Mouse (Mus musculus) layer of hippocampus, postnatal 25 days (tissue): Measurements from ENCODE around the gene Gdf3. TPM values are rescaled to one million over a fixed set of nuclear protein-coding genes. Genes with fewer than 3 reads are reported as not detected.
A peak's percentile ranks its signal among the peaks of the same experiment; 100 is the strongest.
"Not testable (repeated sequence)": the region's sequence is repeated elsewhere in the genome, so short reads cannot be mapped to it uniquely, and the experiment has no call there.

ENCODE experiments used
- DNase-seq, 2 experiments: peaks; one replicate each; pipeline ENCODE4 v3.0.0; 2022; ENCODE audit warnings: mixed read lengths in 2 of 2, low spot score in 1 of 2; ENCODE audit errors: extremely low spot score in 1 of 2
- total RNA-seq, 2 experiments: library from RNA; stranded (reverse); gene quantifications; 2 replicates each; pipeline ENCODE4 v1.2.3; 2021

Gdf3 gene
- total RNA-seq = not detected

- DNase-seq = no peak
Measured at GRCm38 (mm10) chr6:122609771-122610170, at the start of gene Gdf3. Gene Gdf3 (minus strand): TSS chr6:122610087.

- no peak for DNase-seq
Measured at GRCm38 (mm10) chr6:122659567-122659966, 49.7 kb upstream of the Gdf3 start.

DNA sequence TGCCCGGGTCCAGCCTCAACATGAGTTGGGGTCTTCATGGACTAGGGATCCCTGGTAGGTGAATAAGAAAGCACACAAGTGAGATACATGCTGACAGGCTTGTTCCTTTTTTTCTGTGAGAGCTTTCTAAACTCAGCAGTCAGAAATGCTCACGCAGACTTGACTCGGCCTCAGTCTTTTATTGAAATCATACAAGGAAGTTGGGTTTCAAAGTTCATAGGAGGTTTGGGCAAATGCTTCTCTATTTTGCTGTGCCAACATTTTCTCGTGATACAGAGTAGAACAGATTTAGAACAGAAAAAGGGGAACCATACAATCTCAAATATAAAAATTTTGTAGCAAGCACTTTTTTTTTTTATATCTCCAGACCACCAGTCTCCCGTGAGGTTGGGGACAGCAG, 47.7 kb upstream of the Gdf3 start:
- DNase-seq = no peak

DNA sequence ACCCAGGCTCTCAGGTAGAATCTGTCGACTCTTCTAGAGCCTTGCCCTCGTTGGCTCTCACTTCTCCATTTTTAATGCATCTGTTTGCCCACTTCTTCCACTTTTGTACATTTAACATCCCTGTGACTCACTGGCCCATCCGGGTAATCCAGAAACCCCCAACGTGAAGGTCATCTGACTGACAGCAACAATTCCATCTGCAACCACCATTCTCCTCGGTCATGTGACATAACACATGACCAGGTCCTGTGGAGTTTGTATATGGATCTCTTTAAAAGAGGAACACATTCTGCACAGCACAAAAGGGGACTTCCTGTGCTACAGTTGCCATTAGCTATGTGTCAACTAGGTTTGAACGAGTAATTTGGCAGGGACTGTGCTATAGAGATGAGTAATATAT, 44.4 kb upstream of the Gdf3 start:
- no peak for DNase-seq

DNA sequence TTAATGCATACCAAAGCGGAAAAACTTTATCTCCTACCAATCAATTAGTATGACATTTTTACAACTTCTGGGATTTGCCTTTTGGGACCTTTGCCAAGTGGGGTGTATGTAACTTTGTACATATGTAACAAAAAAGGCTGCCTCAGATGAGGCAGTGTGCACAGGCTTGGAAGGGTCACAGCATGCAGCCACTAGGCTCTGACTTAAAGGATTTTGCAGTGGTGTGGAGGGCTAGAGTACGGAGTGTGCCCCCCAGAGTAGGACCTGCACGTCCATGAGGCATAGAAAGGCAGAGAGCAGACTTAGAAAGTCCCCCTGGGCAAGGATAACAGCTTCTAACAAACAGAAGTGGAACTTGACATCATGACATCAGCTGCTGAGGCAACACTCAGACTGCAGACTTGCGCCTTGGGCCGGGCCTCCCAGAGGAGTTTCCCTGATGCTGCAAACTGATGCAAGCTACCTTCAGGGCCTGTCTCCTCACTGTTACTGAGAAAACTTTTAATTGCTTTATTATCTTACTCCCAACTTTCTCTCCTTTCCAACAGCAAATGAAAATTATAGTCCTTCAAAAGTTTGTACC, 40.6 kb upstream of the Gdf3 start:
- no peak for DNase-seq

GRCm38 (mm10) chr6:122649903-122650302, 40.0 kb upstream of the Gdf3 start:
- DNase-seq = no peak

DNA sequence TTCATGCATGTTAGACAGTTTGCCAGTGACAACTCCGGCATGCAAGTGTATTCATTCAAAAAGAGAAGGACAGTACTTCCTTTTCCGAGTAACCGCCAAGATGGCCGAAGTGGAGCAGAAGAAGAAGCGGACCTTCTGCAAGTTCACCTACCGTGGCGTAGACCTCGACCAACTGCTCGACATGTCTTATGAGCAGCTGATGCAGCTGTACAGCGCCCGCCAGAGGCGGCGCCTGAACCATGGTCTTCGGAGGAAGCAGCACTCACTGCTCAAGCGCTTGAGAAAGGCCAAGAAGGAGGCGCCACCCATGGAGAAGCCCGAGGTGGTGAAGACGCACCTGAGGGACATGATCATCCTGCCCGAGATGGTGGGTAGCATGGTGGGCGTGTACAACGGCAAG, 34.3 kb upstream of the Gdf3 start:
- DNase-seq = not testable (repeated sequence)

DNA sequence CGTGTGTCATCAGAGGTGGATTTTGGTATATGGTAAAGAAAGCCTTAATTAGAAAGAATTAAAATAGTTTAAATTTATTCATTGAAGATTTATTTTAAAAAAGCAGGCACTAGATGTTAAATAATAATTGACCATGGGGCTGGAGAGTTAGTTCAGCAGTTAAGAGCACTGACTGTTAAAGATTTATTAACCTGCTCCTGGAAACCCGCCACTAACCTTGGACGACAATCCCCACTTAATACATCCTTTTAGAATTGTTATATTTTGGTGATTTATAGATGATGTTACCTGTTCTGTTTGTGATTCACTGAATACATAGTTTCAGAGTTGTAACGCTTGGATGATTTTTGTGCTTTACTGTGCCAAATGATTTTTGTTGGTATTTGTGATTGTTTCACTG, 27.7 kb upstream of the Gdf3 start:
- DNase-seq = not testable (repeated sequence)

DNA sequence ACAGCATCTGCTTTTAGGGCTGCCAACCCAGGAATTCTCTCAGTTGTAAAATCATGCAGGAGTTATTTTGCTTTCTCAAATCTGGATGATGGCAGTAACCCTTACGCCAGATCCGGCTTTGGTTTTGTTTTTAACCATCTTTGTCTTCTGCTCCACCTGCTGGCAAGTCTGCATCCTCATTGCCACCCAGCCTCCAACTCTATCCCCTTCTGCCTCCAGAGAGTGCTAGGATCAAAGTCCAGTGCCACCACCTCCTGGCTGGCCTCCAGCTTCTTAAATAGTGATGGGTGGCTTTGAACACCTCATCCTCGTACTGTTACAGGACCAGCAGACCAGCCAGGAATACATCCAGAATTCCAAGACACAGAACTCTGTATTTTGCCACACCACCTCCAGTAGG, 26.8 kb upstream of the Gdf3 start:
- no peak for DNase-seq

DNA sequence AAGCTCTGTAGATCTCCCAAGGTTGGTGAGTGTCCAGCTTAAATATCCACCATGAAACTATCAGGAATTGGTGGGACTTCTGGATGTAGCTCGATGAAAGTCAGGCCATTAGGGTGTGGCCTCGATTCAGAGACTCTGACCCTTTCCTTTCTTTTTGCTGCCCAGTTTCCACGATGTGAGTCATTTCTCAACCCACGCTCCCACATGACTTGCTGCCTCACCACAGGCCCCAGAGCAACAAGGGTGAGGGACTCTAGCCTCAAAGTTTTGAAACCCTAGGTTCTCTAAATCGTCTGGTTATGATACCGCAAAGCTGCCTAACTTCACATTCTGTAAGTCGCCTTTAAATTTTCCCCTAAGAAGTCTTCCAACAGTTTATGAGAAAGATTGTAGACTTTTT, 25.4 kb upstream of the Gdf3 start:
- no peak for DNase-seq

DNA sequence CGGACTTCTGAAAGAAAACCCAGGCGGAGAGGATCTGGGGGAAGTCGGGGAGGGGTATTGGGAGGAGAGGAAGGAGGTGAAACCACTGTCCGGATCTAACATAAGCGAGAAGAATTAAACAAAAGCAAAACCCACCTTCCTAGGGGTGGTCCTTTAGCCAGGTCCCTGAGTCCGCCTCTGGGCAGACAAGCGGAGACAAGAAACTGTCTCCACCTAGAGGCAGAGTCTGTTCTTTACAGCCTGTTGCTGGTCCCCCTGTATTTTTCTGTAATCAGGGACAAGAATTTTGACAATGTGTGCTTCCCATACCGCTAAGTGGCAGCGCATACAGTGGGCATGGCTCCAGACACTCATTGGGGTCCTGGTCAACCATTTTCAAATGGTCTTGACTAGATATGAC, 23.5 kb upstream of the Gdf3 start:
- no peak for DNase-seq

- DNase-seq = no peak
Measured at GRCm38 (mm10) chr6:122627469-122628108, 17.7 kb upstream of the Gdf3 start.

GRCm38 (mm10) chr6:122626110-122626509, 16.2 kb upstream of the Gdf3 start, which contains the start of gene Dppa3:
Gene Dppa3 (plus strand): TSS chr6:122626410.
- no peak for DNase-seq

DNA sequence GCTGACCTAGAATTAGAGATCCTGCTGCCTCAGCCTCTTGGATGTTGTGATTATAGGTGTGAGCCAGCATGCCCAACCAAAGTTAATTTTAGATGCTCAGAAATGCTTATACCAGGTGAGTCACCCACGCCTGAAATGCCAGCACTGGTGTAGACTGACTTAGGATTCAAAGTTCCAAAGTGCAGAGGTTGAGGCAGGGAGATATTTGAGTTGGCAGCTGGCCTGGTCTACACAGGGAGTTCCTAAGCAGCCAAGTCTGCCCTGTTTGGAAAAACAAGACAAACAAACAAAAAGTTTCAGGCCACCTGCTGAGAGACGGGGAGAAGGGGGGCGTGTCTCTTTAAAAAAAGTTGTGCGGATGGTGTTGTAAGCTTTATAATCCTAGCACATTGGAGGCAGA, 15.3 kb upstream of the Gdf3 start:
- no peak for DNase-seq

DNA sequence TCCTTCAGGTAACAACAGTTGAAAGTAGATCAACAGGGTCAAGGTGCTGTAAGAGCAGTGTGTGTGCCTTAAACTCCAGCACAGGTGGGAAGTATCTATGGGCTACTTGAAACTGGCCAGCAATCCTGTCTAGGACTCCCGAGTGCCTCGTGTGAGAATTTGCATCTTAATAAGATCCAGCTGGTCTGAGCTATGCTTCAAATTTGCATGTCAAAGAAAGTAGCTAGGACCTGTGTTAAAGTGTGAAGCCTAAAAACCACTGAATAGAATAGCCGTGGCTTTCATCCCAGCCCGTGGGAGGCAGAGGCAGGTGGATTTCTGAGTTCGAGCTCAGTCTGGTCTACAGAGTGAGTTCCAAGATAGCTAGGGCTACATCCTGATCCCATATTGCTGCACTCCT, 14.6 kb upstream of the Gdf3 start:
- DNase-seq = no peak

DNA sequence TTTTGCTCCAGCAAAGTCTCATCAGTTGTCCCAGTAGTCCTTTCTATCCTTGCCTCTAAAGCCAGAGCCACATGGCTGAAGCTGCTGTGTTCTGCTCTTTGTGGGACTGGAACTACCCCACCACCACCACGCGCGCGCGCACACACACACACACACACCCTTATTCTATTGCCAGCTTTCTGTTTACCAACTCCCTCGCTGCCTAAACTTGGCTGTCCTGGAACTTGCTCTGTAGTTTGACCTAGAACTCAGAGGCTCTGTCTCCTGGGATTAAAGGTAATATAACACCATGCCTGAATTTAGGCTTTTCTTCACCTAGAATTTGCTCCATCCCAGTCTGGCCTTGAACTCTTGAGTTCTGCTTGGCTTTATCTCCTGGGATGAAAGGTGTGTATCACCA, 11.2 kb upstream of the Gdf3 start:
- no peak for DNase-seq

DNA sequence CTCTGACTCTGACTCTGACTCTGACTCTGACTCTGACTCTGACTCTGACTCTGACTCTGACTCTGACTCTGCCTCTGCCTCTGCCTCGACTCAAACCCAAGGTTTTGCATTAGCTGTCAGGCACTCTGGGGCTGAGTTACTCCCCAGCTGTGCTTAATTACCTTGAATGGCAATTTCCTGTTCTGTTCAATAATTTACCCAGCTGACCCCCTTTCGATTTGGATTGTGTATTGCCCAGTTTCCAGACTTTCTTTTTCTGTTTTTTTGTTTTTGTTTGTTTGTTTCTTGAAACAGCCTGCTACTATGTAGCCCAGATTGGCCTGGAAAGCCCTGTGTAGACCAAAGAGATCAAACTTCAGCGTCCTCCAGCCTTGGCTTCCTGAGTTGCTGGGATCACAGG, 6.1 kb upstream of the Gdf3 start:
- DNase-seq = no peak

- DNase-seq = peak in 1 of 2 experiments; percentile 16
Measured at GRCm38 (mm10) chr6:122614047-122614446, 4.2 kb upstream of the Gdf3 start.

GRCm38 (mm10) chr6:122612426-122612825, 2.5 kb upstream of the Gdf3 start:
- no peak for DNase-seq

DNA sequence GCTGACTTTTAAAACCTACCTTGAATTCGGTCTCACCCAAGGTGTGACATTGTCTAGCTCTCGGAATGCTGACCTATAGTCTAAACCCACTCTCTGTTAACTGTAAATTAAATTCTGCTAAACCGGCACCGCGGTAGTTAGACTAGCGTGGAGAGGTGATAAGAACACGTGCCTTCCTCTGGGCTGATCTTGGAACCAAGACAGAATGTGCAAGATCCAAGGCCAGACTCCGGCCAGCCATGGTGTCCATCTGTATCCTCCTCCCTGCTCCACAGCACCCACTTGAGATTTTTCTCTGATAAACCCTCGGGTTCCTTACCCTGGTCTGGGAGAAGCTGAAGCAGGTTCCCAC, 534 bp downstream of the Gdf3 start:
- no peak for DNase-seq

DNA sequence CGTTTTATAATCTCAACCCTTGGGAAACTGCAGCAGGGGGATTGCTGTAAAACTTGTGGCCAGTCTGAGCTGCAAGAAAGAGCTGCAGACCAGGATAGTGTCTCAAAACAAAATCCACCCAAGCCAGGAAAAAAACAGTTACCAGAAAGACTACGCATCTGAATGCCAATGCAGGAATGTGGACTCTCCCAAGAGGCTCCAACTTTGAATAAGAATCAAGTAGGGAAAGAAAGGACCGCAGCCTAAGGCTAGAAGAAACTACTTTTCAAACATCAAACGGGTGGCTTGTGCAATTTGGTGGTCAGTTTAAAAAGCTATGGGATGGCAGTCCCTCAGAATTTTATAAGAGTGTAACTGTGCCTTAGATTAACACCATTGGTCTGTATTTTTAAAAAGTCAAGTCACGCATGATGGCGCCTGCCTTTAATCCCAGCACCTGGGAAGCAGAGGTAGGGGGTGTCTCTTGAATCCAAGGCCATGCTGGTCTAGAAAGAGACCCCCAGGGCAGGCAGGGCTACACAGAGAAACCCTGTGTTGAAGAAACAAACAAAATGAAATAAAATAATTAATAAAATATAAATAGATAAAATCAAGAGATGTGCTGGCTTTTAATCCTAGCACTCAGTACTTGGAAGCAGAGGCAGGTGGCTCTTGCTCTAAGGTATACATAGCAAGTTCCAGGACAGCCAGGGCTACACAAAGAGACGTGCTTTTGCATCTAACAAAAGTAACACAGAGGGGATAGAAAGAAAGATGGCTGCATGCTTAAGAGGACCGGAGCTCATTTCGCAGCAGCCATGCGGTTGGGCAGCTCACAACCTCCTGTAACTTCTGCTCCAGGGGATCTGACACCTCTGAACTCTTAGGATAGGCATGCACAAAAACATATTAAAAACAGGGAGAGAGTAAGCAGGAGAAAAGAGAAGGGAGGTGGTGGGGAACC, 1.2 kb downstream of the Gdf3 start:
- no peak for DNase-seq

DNA sequence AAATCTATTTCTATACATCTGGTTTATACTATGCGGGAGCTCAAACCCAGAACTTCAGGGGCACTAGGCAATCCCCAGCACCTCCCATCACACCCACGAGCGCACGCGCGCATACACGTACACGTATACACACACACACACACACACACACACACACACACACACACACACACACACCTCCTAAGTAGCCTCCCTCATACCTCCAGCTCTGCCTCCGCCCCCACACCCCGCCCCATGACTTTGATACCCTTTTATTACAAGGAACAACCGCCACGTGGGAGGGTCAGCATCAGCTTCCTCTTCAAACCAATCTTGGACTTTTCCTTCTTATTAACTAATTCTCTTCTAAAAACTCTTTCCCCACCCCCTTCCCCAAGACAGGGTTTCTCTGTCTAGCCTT, 2.2 kb downstream of the Gdf3 start:
- no peak for DNase-seq
